Mouse (Mus musculus): ENCODE data around the gene Gm17334. TPM values are rescaled to one million over a fixed set of nuclear protein-coding genes. Genes with fewer than 3 reads are reported as not detected.

Gene Gm17334
- polyA plus RNA-seq (2012; rRNA removed), result 0.86 and 0.98 TPM in 2 replicates

- WGBS, result 93% methylated on average over 5 of the region's 5 CpGs
- no peak within 1 kb of the TSS for H3K27ac ChIP-seq (ENCODE audit: control insufficient read depth, insufficient read depth, low read length)
- TF ChIP-seq POLR2A (IDR thresholded peaks at IDR 0.05; ENCODE audit: control insufficient read depth, extremely low read depth, insufficient read depth, low read length, poor library complexity), result no peak
- TF ChIP-seq CTCF (IDR thresholded peaks at IDR 0.05; ENCODE audit: borderline replicate concordance, control insufficient read depth, extremely low read depth, insufficient read depth, low read length, poor library complexity), result no peak
- H3K4me3 ChIP-seq (ENCODE audit: control insufficient read depth, insufficient read depth, low read length), result peak within 1 kb of the TSS; percentile 18
- peaks cover 34% of the 10 kb centered on the region for H3K4me1 ChIP-seq (replicated peaks; ENCODE audit: control insufficient read depth, insufficient read depth, low read length)
- H3K36me3 ChIP-seq (ENCODE audit: control insufficient read depth, insufficient read depth, low read length), result peaks cover 53% of the 10 kb centered on the region
- H3K27me3 ChIP-seq (ENCODE audit: control insufficient read depth, insufficient read depth, low read length), result no peaks in the 10 kb centered on the region
- no peak for DNase-seq
Measured at GRCm38 (mm10) chr11:53773087-53773486, at the start of gene Gm17334. Gm17334 (minus strand) TSS chr11:53773187.

- DNase-seq, result no peak
- Histone ChIP-seq H3K36me3 (ENCODE audit: control insufficient read depth, insufficient read depth, low read length) (no peaks in the 10 kb centered on the region), H3K27ac (ENCODE audit: control insufficient read depth, insufficient read depth, low read length) (no peak overlapping the region), H3K4me1 (replicated peaks; ENCODE audit: control insufficient read depth, insufficient read depth, low read length) (peaks cover 20% of the 10 kb centered on the region), H3K4me3 (ENCODE audit: control insufficient read depth, insufficient read depth, low read length) (no peak overlapping the region), H3K27me3 (ENCODE audit: control insufficient read depth, insufficient read depth, low read length) (no peaks in the 10 kb centered on the region)
- TF ChIP-seq CTCF (IDR thresholded peaks at IDR 0.05; ENCODE audit: borderline replicate concordance, control insufficient read depth, extremely low read depth, insufficient read depth, low read length, poor library complexity), result no peak
- no peak for TF ChIP-seq POLR2A (IDR thresholded peaks at IDR 0.05; ENCODE audit: control insufficient read depth, extremely low read depth, insufficient read depth, low read length, poor library complexity)
- 94% methylated on average over 3 of the region's 3 CpGs for WGBS
Measured at GRCm38 (mm10) chr11:53821945-53822338, 49.0 kb upstream of the Gm17334 start.

- H3K4me3 ChIP-seq (ENCODE audit: control insufficient read depth, insufficient read depth, low read length), result no peak overlapping the region
- no peak for DNase-seq
- H3K36me3 ChIP-seq (ENCODE audit: control insufficient read depth, insufficient read depth, low read length), result no peaks in the 10 kb centered on the region
- WGBS, result 88% methylated on average over 11 of the region's 11 CpGs
- TF ChIP-seq POLR2A (IDR thresholded peaks at IDR 0.05; ENCODE audit: control insufficient read depth, extremely low read depth, insufficient read depth, low read length, poor library complexity) (no peak), CTCF (IDR thresholded peaks at IDR 0.05; ENCODE audit: borderline replicate concordance, control insufficient read depth, extremely low read depth, insufficient read depth, low read length, poor library complexity) (no peak)
- H3K27ac ChIP-seq (ENCODE audit: control insufficient read depth, insufficient read depth, low read length), result no peak overlapping the region
- peaks cover 20% of the 10 kb centered on the region for H3K4me1 ChIP-seq (replicated peaks; ENCODE audit: control insufficient read depth, insufficient read depth, low read length)
- no peaks in the 10 kb centered on the region for H3K27me3 ChIP-seq (ENCODE audit: control insufficient read depth, insufficient read depth, low read length)
Measured at GRCm38 (mm10) chr11:53821230-53821944, 48.4 kb upstream of the Gm17334 start.

DNA sequence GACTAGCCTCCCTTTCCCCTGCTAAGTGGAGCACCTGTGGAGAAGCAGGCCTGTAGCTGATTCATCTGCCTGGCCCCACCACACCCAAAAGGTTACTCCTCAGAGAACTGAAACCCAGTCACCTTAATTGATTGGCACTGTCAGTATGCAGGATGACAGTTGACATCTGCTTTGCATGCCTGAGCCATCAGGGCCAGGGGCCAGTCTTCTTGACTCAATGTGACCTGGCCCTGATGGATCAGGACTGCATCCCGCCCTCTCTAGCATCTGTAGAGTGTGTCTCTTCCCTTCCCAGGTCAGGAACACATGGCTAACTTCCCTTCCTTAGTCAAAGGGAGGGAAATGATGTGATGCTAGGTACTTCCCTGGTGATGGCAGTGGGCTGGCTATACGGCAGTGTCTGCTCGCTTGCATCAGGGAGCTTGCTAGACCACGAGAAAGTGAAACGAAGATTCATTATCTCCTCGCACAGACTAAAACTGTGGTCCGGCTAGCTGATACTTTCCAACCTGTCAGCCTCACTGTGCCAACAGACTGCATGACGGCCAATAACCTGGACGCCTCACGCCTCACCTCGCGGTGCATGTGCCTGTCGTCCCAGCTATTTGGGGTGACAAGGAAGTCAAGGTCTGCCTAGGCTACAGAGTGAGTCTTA, 47.7 kb upstream of the Gm17334 start:
- Histone ChIP-seq H3K27ac (ENCODE audit: control insufficient read depth, insufficient read depth, low read length) (no peak overlapping the region), H3K4me1 (replicated peaks; ENCODE audit: control insufficient read depth, insufficient read depth, low read length) (peaks cover 20% of the 10 kb centered on the region), H3K4me3 (ENCODE audit: control insufficient read depth, insufficient read depth, low read length) (no peak overlapping the region), H3K27me3 (ENCODE audit: control insufficient read depth, insufficient read depth, low read length) (no peaks in the 10 kb centered on the region), H3K36me3 (ENCODE audit: control insufficient read depth, insufficient read depth, low read length) (no peaks in the 10 kb centered on the region)
- WGBS, result 69% methylated on average over 13 of the region's 13 CpGs
- no peak for DNase-seq
- TF ChIP-seq POLR2A (IDR thresholded peaks at IDR 0.05; ENCODE audit: control insufficient read depth, extremely low read depth, insufficient read depth, low read length, poor library complexity), result no peak
- TF ChIP-seq CTCF (IDR thresholded peaks at IDR 0.05; ENCODE audit: borderline replicate concordance, control insufficient read depth, extremely low read depth, insufficient read depth, low read length, poor library complexity), result no peak

DNA sequence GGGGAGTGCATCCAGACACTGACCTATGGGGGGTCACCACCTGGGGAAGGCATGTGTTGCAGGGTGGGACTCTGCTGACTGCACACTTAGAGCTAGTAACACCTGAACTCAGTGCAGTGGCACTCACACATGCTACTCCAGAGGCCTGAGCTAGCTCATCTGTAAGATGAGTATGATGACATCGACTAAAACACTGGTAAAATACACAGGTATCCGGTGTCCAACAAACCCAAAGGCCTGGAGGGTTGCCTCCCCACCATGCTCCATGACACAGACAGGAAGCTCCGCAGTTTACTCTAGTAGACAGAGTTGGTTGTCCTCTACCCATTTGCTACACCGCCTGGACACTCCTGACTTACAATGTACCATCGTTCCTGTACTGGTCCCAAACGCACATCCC, 46.5 kb upstream of the Gm17334 start:
- no peak overlapping the region for H3K27ac ChIP-seq (ENCODE audit: control insufficient read depth, insufficient read depth, low read length)
- H3K27me3 ChIP-seq (ENCODE audit: control insufficient read depth, insufficient read depth, low read length), result no peaks in the 10 kb centered on the region
- WGBS, result 96% methylated on average over 6 of the region's 6 CpGs
- H3K4me3 ChIP-seq (ENCODE audit: control insufficient read depth, insufficient read depth, low read length), result no peak overlapping the region
- no peak for DNase-seq
- TF ChIP-seq POLR2A (IDR thresholded peaks at IDR 0.05; ENCODE audit: control insufficient read depth, extremely low read depth, insufficient read depth, low read length, poor library complexity) (no peak), CTCF (IDR thresholded peaks at IDR 0.05; ENCODE audit: borderline replicate concordance, control insufficient read depth, extremely low read depth, insufficient read depth, low read length, poor library complexity) (no peak)
- H3K36me3 ChIP-seq (ENCODE audit: control insufficient read depth, insufficient read depth, low read length), result no peaks in the 10 kb centered on the region
- peaks cover 20% of the 10 kb centered on the region for H3K4me1 ChIP-seq (replicated peaks; ENCODE audit: control insufficient read depth, insufficient read depth, low read length)

DNA sequence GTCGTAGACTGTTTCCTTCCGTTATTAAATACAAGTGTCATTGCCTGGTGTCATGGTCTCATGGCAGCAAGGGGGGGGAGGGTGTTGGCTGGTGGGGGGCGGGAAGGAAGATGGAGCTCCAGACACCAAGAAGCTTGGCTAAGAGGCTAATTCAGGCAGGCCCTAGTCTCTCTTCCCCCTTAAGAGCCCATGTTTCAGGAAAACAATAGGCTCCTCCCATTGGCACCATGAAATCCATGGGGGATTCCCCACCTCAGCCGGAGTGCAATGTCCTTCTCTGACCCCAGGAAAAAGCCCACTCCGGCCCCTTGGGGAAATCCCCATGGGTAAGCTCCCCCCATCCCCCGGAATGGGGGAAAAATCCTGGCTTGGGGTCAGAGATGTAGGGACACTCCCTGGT, 45.8 kb upstream of the Gm17334 start:
- 75% methylated on average over 6 of the region's 6 CpGs for WGBS
- no peak overlapping the region for H3K27ac ChIP-seq (ENCODE audit: control insufficient read depth, insufficient read depth, low read length)
- no peaks in the 10 kb centered on the region for H3K36me3 ChIP-seq (ENCODE audit: control insufficient read depth, insufficient read depth, low read length)
- peaks cover 20% of the 10 kb centered on the region for H3K4me1 ChIP-seq (replicated peaks; ENCODE audit: control insufficient read depth, insufficient read depth, low read length)
- DNase-seq, result no peak
- no peaks in the 10 kb centered on the region for H3K27me3 ChIP-seq (ENCODE audit: control insufficient read depth, insufficient read depth, low read length)
- H3K4me3 ChIP-seq (ENCODE audit: control insufficient read depth, insufficient read depth, low read length), result no peak overlapping the region
- no peak for TF ChIP-seq CTCF (IDR thresholded peaks at IDR 0.05; ENCODE audit: borderline replicate concordance, control insufficient read depth, extremely low read depth, insufficient read depth, low read length, poor library complexity)
- no peak for TF ChIP-seq POLR2A (IDR thresholded peaks at IDR 0.05; ENCODE audit: control insufficient read depth, extremely low read depth, insufficient read depth, low read length, poor library complexity)

Data from thymus, adult 2 months (tissue).